Mouse (Mus musculus) ovary, postnatal 36 days (tissue): Measurements from ENCODE around the gene Flt4.
"Not testable (repeated sequence)": the region's sequence is repeated elsewhere in the genome, so short reads cannot be mapped to it uniquely, and the experiment has no call there.

Experiments used
- DNase-seq: peaks from one replicate; pipeline ENCODE4 v3.0.0; 2022; ENCODE audit warnings: low spot score, mixed read lengths

Gene Flt4

DNA sequence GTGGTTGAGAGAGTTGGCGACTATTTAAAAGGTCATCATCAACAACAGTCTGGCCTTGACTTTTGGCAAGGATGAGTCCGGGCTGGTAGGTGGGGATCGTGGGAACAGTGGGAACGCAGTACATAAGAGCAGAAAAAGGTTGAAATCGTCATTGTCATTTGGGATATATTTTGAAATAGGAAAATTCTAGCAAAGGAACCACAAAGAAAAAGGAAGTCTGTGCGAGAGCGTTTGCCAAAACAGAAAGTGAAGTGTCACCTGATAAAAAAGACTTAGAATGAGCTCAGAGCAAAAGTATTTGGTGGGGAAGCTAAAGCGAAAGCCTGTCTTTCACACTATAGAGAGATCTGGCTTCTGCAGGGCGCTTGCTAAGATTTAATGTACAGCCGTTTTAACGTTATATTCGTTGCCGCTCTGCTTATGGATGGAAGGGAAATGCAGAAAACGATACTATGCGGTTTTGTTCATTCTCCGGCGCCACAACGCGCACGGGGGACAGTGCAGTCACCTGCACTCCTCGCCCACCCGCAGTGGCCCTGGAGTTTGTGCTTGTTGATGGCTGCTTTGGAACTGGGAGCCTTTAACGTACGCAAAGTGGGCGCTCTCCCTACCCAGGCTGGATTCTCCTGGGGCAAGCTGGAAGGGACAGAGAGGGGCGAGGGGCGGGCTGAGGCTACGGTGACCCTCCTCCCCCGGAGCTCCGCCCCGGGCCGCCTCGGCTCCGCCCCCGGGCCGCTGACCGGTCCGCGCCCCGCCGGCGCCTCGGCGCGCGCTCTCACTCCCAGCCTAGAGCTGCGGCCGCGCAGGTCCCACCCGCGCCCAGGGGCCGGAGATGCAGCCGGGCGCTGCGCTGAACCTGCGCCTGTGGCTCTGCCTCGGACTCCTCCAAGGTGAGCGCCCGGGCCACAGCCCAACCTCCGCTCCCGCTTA lies at the start of gene Flt4:
Gene Flt4 (plus strand): TSS at position 326 of the 930 bp plus-strand sequence.
- DNase-seq: peak; percentile 45

DNA sequence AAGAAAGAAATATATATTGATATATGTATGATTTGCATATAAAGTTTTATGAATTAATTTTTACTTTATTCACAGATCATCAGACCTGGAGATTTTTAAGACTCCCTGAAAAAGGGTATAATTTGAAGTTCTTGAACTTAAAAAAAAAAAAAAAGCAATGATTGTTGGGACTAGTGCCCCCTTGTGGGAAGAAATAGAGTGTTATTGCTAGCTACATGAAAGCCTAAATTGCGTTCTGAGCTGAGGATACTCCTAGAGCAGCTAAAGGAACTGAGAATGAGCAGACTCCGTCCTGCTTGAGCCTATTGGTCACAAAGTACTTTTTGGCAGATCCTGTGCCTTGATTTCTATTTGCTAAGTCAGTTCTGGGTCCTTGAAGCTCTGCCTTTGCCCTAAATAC lies 34.0 kb upstream of the Flt4 start:
- DNase-seq: not testable (repeated sequence)

DNA sequence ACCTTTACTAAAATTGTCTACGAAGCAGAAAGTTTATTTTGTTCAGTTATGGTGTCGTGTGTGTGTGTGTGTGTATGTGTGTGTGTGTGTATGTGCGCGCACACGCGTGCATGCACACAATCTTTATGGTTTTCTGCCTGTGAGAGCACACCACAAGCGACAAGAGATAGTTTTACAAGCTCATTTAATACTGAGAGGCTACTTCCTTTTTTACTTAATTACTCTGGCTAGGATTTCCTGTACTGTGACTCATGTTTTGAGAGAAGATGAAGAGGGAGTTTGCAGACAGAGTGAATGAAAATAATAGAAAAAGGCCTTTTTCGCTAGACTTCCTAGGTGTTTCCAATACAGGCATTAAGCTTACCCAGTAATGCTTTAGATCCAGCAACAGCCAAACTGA lies 28.6 kb upstream of the Flt4 start:
- DNase-seq: not testable (repeated sequence)

DNA sequence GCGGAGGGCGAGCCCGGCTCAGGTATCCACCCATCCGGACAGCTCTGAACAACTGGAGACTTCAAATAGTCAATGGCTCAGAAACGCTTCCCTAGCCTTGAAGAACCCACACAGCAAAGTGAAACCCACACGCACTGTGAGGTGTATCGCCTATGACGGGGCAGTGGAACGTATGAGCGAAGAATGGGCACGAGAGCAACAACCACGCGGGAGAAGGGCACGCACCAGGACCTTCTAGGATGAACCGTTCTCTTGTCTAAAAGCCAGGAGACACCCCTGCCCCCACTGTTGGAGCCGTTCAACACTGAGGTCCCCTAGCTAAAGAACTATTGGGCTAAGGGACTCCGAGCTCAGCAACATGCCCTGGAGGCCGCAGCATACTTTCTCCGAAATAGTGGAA lies 18.9 kb upstream of the Flt4 start:
- DNase-seq: no peak

DNA sequence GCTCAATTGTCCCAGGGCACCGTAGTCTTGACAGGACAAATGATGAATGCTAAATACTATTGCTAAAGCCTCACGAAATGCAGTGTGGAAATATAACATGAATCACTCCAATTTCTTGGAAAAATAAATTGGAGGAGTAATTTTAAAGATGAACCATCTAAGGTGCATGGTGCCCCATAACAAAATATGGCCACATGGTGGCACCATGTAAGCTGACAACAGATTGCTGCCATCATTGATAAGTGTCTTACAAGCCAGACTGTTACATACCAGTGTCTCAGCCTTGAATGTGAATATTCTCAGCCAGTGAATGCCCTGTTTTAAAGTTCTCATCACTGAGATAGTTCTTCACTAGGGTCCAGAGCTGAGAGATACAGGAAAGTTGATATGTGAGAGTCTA lies 11.9 kb upstream of the Flt4 start:
- DNase-seq: not testable (repeated sequence)

DNA sequence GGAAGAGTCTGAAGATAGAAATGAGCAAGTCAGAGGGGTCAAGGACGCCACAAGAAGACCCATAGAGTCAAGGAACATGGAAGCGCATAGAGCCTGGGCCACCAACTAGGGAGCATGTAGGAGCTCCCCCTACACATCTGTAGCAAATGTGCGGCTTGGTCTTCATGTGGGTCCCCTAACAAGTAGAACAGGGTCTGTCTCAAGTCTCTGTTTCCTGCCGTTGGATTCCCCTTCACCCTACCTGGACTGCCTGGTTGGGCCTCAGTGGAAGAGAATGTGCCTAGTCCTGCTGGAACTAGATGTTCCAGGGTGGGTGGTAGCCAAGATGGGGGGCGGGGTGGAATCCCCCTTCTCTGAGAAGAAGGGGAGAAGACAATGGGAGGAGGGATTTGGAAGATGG lies 757 bp upstream of the Flt4 start:
- DNase-seq: not testable (repeated sequence)

DNA sequence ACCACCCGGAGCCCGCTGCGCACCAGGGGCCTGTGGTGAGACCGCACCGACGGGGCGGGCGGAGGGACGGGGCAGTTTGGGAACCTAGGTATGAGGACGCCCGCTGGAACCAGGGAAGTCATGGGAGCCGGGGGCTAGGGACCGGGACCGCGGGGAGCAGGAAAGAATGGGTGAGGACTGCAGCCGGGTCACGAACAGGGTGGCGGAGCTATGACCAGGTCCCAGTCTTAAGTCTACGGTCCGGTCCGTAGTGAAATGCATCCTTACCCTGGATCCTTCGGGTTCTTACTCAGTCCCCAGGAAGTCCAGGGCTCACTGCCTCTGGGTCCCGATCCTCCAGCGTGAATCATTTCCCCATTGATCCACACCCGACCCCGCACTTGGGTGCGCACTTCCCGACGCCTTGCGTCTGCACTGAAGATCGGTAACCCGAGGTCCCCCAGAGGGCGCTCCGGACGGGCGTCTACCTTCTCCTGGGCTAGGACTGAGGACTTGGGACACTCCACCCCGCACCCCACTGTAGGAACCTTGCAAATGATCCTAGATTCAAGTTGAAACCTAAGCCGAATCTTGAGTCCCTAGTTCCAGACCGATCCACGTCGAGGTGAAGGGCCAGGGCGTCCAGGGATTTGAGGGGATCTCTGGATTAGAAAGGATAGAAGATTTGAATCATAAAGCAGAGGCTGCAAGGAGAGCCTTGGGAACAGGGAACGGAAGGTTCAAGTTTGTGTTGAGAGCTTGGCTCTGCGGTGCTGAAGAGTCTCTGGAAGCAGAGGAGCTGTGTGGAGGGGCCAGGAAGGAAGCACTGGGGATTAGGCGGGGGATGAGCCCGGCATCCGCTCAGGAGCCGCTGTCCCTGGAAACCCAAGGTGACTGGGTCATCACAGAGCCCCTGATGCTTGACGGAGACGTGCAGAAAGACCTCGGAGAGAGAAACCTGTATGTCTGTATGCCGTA lies 1.1 kb downstream of the Flt4 start:
- DNase-seq: not testable (repeated sequence)

DNA sequence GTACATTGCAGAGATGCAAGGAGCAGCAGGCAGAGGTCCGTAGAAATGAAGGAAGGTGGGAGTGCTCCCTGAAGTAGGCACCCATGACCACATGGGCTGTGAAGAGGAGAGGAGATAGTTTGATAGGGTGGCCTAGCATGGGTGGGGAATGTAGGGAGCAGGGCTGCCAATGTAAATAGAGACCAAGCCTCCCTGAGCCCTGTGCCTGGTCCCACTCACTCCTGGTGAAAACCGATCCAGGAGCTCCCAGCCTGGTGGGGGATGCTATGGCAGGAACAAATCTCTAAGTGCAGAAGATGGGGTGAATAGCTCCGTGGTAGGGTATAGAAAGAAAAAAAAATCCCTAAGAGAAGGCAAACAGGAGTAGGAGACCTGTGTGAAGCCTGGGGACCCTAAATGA lies 2.3 kb downstream of the Flt4 start:
- not testable (repeated sequence) for DNase-seq

DNA sequence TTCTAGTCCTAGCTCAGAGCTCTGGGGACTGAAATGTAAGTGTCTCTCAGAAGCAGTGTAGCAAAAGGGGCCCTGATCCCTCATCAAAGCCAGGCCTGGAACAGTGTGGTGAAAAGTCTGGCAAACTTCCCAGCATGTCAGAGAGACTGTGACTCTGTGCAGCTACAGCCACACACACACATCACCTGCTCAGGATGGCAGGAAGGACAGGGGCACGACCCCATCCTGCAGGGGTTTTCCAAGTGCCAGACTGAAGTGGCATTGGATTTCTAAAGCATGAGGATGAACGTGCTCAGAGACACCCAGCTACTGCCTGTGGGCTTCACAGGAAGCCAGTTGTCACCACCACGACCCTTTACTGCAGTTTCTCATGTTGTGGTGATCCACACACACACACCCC lies 3.1 kb downstream of the Flt4 start:
- DNase-seq: no peak

DNA sequence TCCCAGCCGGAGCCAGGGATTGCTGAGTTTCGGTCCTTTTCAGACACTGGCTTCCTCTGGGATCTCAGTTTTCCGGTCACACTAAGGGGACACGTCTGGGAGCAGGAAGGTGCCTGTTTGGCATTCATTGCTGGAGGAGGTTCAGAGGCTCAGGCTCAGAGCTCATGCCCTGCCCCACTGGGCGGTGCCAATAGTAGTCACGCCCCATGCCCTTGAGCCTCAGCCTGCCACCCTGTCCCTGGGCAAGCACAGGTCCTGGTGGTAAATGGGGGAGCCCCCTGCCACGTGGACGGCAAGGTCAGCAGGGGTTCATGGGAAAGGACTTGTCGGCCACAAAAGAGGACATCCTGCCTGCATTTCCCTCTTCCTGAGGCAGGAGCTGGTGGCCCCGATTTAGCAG lies 4.3 kb downstream of the Flt4 start:
- no peak for DNase-seq

DNA sequence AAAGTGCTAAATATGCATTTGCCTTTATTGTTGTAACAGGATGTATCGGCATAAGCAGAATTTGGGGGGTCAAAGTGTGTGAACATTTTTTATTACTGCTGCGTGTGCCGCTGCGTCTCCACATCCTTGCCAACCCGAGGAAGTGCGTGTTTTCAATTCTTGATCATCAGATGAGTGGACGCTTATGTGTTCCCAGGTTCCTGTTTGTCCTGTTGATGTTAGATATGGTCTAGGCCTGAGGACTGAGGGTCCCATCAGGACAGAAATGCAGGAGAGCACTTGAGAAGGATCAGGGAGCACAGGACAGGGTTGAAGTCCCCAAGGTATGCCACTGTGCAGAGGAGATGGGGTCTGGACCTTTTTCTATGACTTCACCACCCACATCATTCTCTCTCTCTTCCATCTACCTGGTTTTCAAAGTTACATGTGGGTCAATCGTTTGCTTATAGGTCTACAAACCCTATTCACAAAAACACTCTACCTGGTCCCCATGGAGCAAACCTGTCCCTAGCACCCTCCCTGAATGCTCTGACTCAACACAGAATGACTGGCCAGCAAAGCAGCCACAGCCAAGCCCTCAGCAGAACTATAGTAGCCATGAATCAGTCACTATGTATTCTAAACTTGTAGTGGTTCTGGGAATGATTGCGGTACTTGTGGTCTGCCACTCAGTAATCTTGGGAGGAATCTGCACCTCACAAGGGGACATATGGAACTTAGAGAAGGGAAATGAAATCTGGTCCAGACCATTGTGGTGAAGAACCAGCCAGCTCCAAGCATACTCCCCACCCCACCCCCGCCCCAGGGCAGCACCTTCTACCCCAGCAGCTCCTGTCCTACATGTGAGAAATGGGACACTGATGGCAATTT lies 7.0 kb downstream of the Flt4 start:
- DNase-seq: no peak

DNA sequence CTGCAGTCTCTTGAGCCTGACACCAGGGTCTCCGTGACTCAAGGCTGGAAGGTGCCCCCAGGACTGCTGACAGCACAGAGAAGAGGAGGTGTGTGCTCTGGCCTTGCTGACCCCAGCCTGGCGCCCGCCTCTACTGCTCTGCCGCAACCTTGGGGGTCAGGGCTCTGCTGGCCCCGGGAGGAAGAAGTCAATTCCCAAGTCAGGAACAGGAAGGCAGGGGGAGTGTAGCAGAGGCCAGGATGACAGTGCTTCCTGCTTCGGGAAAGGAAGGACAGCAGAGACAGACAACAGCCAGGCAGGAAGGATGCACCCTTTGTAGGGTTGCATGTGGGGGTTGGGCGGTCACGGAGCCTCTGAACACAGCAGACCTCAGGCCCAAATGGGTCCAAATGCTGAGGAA lies 9.4 kb downstream of the Flt4 start:
- DNase-seq: no peak

DNA sequence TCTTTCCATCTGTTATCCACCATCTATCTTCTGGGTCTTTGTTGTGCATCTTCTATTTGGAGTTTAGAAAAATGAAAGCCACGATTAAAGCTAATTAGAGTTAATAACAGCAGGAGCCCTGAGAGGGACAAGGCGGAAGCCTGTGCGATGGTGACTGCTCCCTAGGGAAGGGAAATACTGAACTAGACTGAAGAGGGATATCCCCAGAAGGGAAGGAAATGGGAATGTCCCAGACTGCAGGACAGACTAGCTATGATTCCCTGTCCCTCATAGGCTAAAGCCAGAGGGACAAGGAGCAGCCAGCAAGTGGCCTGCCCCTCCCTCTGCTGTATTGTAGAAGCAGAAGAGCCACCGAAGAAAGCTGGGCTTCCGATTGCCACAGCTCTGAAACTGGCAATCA lies 12.9 kb downstream of the Flt4 start:
- DNase-seq: no peak

DNA sequence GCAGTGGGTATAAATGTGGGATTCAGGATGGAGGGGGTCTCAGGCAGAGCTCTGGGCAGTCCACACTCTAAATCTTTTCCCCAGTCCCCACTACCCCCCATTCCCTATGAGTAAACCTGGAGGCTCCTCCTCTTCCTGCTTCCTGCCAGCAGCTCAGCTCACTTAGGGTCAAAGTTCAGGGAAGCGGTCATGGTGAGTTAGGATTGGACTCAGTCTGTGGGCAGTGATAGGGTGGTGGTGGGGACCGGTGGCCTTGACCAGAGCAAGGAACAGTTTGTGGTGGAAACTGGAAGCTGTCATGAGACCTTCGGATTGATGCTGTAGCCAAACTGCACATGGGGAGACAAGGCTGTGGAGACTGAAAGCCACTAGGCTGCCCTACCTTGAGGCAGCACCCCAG lies 15.1 kb downstream of the Flt4 start:
- no peak for DNase-seq

DNA sequence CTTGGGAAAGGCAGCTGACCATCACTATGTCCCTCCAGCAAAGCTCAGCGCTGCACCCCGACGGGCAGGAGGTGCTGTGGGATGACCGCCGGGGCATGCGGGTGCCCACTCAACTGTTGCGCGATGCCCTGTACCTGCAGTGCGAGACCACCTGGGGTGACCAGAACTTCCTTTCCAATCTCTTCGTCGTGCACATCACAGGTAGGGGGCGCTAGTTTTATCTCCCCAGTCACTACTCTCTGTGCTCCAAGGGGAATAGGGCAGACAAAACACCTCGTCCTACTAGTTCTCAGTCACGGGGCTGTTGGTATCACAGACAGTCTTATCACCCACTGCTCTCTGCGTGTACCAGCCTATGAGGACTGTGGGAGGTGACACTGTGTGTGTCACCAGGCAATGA lies 16.8 kb downstream of the Flt4 start:
- DNase-seq: no peak

DNA sequence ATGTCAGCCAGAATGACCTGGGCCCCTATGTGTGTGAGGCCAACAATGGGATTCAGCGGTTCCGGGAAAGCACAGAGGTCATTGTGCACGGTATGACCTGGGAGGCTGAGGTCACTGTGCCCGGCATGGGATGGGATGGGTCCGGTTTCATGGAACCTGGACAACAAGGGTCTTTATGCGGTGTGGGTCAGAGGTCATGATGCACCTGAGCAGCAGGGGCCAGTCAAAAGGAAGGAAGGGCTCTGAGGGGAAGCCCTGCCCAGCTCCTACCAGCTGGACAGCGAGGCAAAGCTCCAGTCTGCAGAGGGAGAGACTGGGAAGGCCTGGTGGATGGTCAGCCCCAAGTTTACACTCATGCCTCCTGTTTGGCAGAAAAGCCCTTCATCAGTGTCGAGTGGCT lies 17.7 kb downstream of the Flt4 start:
- no peak for DNase-seq

DNA sequence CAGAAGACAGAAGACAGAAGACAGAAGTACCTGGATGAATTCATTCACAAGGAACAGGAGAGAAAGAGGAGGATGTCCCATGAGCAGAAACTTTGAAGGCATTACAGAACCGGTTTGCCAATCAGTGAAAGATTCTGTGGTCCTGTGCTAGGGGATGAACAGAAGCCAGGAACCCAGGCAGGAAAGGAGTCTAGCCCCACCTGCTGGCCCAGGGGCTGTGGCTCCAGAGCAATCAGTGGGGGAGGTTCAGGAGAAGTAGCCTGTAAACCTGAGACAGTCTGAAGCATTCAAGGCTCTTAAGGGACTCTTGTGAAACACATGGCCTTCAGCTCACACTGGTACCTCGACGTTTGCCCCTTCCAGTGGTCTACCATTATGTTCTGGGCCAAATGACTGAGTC lies 22.1 kb downstream of the Flt4 start:
- no peak for DNase-seq

DNA sequence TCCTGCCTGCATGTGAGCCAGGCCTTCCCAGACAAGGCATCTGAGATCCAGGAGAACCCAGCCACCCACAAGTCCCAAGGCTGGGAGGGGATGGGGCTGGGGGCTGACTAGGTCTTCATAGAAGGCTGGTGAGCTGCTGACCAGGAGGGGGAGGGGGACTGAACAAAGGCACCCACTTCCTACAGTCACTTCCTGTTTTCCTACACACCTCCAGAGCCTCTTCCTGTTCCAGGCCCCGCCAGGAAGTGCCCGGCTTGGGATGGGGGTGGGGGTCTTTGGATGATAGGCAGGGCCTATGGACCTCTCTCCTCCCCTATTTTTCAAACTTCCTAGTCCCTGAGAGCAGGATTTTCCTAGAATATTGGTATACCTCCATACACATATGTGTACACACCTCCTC lies 23.2 kb downstream of the Flt4 start:
- no peak for DNase-seq

DNA sequence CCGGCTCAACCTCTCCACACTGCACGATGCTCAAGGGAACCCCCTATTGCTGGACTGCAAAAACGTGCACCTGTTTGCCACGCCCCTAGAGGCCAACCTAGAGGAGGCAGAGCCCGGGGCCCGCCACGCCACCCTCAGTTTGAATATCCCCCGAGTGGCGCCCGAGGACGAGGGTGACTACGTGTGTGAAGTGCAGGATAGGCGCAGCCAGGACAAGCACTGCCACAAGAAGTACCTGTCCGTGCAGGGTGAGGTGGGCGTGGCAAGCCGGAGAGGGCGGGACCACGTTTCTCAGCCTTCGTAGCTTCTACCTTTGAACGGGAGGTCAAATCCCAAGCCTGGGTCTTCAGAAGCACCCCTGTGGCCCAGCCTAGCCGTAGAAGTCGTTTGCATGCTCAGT lies 25.0 kb downstream of the Flt4 start:
- no peak for DNase-seq

DNA sequence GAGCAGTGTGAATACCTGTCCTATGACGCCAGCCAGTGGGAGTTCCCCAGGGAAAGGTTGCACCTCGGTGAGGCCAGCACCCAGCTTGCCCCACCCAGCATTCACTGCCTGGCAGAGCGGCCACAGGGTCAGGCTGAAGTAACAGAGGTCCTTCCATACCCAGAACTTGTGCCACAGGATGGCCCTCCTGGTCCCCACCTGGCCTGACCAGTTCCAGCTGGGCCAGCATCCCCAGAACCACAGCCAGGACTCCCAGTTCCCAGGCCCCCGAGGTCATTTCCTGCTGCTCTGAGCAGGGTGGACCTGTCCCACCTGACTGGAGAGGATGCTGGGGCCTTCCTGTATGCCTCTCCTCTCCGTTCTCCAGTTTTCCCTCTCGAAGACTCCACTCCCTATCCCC lies 26.6 kb downstream of the Flt4 start:
- DNase-seq: no peak

DNA sequence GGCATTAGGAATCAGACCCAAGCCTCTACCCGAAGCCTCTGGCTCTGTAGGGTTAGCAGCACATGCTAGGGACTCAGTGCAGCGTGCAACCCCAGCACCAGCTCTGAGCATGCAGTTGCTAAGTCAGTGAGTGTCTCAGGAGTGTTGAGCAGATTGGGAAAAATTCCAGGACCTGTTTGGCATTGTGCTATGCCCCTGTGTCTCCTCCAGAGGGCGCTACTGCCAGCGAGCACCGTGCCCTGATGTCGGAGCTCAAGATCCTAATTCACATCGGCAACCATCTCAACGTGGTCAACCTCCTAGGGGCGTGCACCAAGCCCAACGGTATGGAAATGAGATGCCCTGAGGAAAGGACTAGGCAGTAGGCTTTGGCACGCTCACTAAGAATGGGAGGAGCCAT lies 27.4 kb downstream of the Flt4 start:
- DNase-seq: no peak

DNA sequence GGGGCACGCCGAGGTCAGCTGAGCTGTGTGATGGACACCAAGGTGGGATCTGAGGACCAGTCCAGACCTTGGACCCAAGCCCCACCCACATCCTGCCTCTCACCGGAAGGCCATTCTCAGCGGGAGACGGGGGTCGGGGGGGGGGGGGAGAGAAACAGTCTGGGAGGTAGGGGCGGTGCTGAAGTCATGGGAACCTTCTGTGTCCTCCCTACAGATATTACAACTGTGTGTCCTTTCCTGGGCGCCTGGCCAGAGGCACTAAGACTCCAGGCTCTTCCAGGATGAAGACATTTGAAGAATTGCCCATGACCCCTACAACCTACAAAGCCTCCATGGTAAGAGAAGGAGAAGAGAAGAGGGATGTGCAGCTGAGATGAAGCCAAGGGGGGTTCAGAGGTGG lies 36.6 kb downstream of the Flt4 start:
- no peak for DNase-seq
